Mouse (Mus musculus): ENCODE data around the gene Ppbp.
A peak's percentile ranks its signal among the peaks of the same experiment; 100 is the strongest.
"Not testable (repeated sequence)": the region's sequence is repeated elsewhere in the genome, so short reads cannot be mapped to it uniquely, and the experiment has no call there.

The Ppbp gene

GRCm38 (mm10) chr5:90785659-90786588 is 17.6 kb downstream of the Ppbp start, which contains the start of gene Cxcl3:
Gene Cxcl3, plus strand, starts transcription at chr5:90786103.
- DNase-seq (ENCODE audit: extremely low spot score) = peak; percentile 42

DNA sequence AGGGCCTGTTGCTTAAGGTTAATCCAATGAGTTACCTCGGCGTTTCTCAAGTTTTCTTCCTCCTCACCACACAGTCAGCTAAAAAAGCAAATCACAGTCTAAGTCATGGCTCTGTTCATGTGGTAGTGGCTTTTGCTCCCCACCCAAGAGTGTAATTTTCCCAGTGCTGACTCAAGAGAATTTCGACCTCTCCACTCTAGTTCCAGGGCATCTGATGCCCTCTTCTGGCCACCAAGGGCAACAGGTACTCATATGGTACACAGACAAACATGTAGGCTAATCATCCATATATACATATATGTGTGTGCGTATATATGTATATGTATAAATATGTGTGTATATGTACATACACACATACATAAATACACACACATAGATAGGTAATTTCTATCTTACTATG is 19.8 kb downstream of the Ppbp start:
- no peak for DNase-seq (ENCODE audit: extremely low spot score)

DNA sequence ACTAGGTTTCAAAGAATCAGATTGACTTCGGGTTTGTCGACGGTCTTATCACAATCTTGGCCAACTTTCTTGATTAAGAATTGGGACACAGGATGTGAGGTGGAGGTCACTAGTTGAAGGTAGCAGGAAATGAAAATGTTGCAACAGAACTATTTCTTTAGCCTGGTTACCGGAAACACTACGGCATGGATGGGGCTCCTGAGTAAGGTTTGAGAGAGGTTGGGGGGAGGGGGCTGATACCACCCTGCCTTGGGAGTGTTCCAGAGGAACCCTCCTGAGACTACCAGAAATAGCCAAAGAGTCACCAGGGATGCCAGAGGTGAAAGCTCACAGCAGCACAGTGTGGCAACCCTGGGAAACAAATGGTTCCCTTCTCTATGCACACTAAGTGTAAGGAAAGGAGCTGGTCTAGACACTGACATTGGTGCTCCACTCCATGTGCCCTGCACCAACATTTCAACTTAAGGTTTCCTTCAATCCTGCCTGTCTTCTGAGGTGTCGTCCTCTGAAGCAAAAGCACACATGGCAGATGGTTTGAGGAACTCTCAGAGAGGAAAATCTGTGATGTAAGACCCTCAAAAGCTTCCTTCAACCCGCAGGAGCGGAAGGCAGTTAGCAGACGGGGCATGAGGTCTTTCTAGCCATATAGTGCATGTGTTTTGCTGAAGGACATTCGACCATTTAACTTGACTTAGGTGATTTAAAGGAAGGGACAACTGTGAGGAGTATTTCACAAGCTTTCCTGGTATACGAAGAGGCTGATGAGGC is 21.2 kb downstream of the Ppbp start:
- no peak for DNase-seq (ENCODE audit: extremely low spot score)

GRCm38 (mm10) chr5:90790074-90790502 is 21.8 kb downstream of the Ppbp start:
- DNase-seq (ENCODE audit: extremely low spot score) = no peak

- no peak for DNase-seq (ENCODE audit: extremely low spot score)
Observed at GRCm38 (mm10) chr5:90794195-90794625, 25.9 kb downstream of the Ppbp start, which contains the start of gene Cxcl15. Gene Cxcl15, plus strand, starts transcription at chr5:90794534.

GRCm38 (mm10) chr5:90795392-90795791 is 27.1 kb downstream of the Ppbp start:
- not testable (repeated sequence) for DNase-seq (ENCODE audit: extremely low spot score)

DNA sequence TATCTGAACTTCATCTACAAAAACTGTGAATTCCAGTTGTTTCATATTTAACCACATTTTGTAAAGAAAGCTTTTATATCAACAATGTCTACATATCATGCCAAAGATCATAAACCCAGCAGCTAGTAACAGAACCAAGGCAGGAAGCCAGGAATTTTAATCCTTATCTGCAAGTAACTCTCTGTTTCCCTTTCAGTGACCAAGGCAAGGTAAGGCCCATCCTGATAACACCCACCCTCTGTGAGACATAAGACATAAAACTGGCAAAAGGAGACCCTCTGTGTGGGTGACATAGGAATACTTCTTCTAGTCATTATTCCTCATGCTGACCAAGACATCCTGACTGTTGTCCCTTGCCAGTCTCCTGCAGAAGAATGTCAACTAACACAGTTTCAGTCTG is 36.3 kb downstream of the Ppbp start:
- DNase-seq (ENCODE audit: extremely low spot score) = no peak

DNA sequence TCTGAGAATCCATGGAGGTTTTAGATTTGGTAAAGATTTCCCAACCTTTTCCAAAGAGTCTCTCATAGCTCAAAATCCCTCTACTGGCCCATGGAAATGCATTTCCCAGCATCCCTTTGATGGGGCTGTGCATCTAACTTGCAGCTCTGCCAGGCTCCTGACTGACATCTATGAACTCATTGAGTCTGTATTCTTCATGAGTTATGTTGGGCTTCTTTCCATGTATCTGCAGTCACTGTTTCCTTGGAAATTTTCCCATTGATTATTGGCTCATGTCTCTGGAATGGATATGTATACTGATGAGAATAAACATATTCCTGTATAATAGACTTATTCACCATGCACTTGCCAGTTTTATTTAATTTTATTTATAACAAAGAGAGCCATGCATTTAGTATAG is 37.7 kb downstream of the Ppbp start:
- no peak for DNase-seq (ENCODE audit: extremely low spot score)

GRCm38 (mm10) chr5:90807176-90807950 is 39.0 kb downstream of the Ppbp start:
- DNase-seq (ENCODE audit: extremely low spot score) = no peak

Data from embryo, embryonic 9.5 days (tissue).